Mouse (Mus musculus): ENCODE results near the gene Prpf18. TPM values are rescaled to one million over a fixed set of nuclear protein-coding genes. Genes with fewer than 3 reads are reported as not detected.

The Prpf18 gene
- polyA plus RNA-seq, 1 experiment from 2014 or later = 45.2 TPM

GRCm38 (mm10) chr2:4606559-4606958 is 45.4 kb downstream of the Prpf18 start:
- H3K9ac ChIP-seq (ENCODE audit: low read depth, low read length) = no peak overlapping the region
- peaks cover 40% of the 10 kb centered on the region for H3K36me3 ChIP-seq (ENCODE audit: control insufficient read depth, insufficient read depth, low read length)
- no peaks in the 10 kb centered on the region for H3K27me3 ChIP-seq (ENCODE audit: control insufficient read depth, insufficient read depth, low read depth, low read length)
- H3K4me1 ChIP-seq (ENCODE audit: control insufficient read depth, insufficient read depth, low read length) = no peaks in the 10 kb centered on the region
- WGBS = 87% methylated on average over 3 of the region's 3 CpGs
- H3K4me2 ChIP-seq (ENCODE audit: low read length) = no peak overlapping the region
- H3K27ac ChIP-seq (ENCODE audit: low read length) = no peak overlapping the region
- H3K4me3 ChIP-seq (ENCODE audit: low read depth, low read length) = no peak overlapping the region
- no peaks in the 10 kb centered on the region for H3K9me3 ChIP-seq (replicated peaks; ENCODE audit: control insufficient read depth, low read length, poor library complexity, severe bottlenecking)
- no peak for ATAC-seq

GRCm38 (mm10) chr2:4603361-4603945 is 48.5 kb downstream of the Prpf18 start:
- H3K4me3 ChIP-seq (ENCODE audit: low read depth, low read length) = no peak overlapping the region
- H3K27ac ChIP-seq (ENCODE audit: low read length) = no peak overlapping the region
- no peaks in the 10 kb centered on the region for H3K27me3 ChIP-seq (ENCODE audit: control insufficient read depth, insufficient read depth, low read depth, low read length)
- H3K9me3 ChIP-seq (replicated peaks; ENCODE audit: control insufficient read depth, low read length, poor library complexity, severe bottlenecking) = no peaks in the 10 kb centered on the region
- ATAC-seq = no peak
- H3K36me3 ChIP-seq (ENCODE audit: control insufficient read depth, insufficient read depth, low read length) = peaks cover 37% of the 10 kb centered on the region
- H3K4me1 ChIP-seq (ENCODE audit: control insufficient read depth, insufficient read depth, low read length) = no peaks in the 10 kb centered on the region
- WGBS = 89% methylated on average over 33 of the region's 33 CpGs
- no peak overlapping the region for H3K9ac ChIP-seq (ENCODE audit: low read depth, low read length)
- H3K4me2 ChIP-seq (ENCODE audit: low read length) = no peak overlapping the region

- Histone ChIP-seq H3K4me2 (ENCODE audit: low read length) (no peak overlapping the region), H3K4me1 (ENCODE audit: control insufficient read depth, insufficient read depth, low read length) (no peaks in the 10 kb centered on the region), H3K9ac (ENCODE audit: low read depth, low read length) (no peak overlapping the region), H3K27ac (ENCODE audit: low read length) (no peak overlapping the region), H3K27me3 (ENCODE audit: control insufficient read depth, insufficient read depth, low read depth, low read length) (no peaks in the 10 kb centered on the region), H3K36me3 (ENCODE audit: control insufficient read depth, insufficient read depth, low read length) (peaks cover 31% of the 10 kb centered on the region), H3K4me3 (ENCODE audit: low read depth, low read length) (no peak overlapping the region), H3K9me3 (replicated peaks; ENCODE audit: control insufficient read depth, low read length, poor library complexity, severe bottlenecking) (no peaks in the 10 kb centered on the region)
- WGBS = 57% methylated on average over 15 of the region's 15 CpGs
- peak; percentile 38 for ATAC-seq
Measured at GRCm38 (mm10) chr2:4601034-4601890, 50.7 kb downstream of the Prpf18 start.

GRCm38 (mm10) chr2:4596992-4597391 is 54.9 kb downstream of the Prpf18 start:
- no peaks in the 10 kb centered on the region for H3K9me3 ChIP-seq (replicated peaks; ENCODE audit: control insufficient read depth, low read length, poor library complexity, severe bottlenecking)
- H3K9ac ChIP-seq (ENCODE audit: low read depth, low read length) = no peak overlapping the region
- no peaks in the 10 kb centered on the region for H3K4me1 ChIP-seq (ENCODE audit: control insufficient read depth, insufficient read depth, low read length)
- H3K4me2 ChIP-seq (ENCODE audit: low read length) = no peak overlapping the region
- no peak overlapping the region for H3K27ac ChIP-seq (ENCODE audit: low read length)
- H3K36me3 ChIP-seq (ENCODE audit: control insufficient read depth, insufficient read depth, low read length) = peaks cover 15% of the 10 kb centered on the region
- H3K4me3 ChIP-seq (ENCODE audit: low read depth, low read length) = no peak overlapping the region
- H3K27me3 ChIP-seq (ENCODE audit: control insufficient read depth, insufficient read depth, low read depth, low read length) = no peaks in the 10 kb centered on the region
- 94% methylated on average over 7 of the region's 7 CpGs for WGBS
- no peak for ATAC-seq

- no peak overlapping the region for H3K27ac ChIP-seq (ENCODE audit: low read length)
- no peaks in the 10 kb centered on the region for H3K4me1 ChIP-seq (ENCODE audit: control insufficient read depth, insufficient read depth, low read length)
- ATAC-seq = no peak
- WGBS = 93% methylated on average over 3 of the region's 3 CpGs
- H3K4me3 ChIP-seq (ENCODE audit: low read depth, low read length) = no peak overlapping the region
- peaks cover 23% of the 10 kb centered on the region for H3K36me3 ChIP-seq (ENCODE audit: control insufficient read depth, insufficient read depth, low read length)
- H3K4me2 ChIP-seq (ENCODE audit: low read length) = no peak overlapping the region
- no peaks in the 10 kb centered on the region for H3K9me3 ChIP-seq (replicated peaks; ENCODE audit: control insufficient read depth, low read length, poor library complexity, severe bottlenecking)
- no peak overlapping the region for H3K9ac ChIP-seq (ENCODE audit: low read depth, low read length)
- H3K27me3 ChIP-seq (ENCODE audit: control insufficient read depth, insufficient read depth, low read depth, low read length) = no peaks in the 10 kb centered on the region
Measured at GRCm38 (mm10) chr2:4593878-4594387, 58.0 kb downstream of the Prpf18 start.

GRCm38 (mm10) chr2:4593433-4593832 is 58.5 kb downstream of the Prpf18 start:
- WGBS = 35% methylated on average over 9 of the region's 9 CpGs
- H3K36me3 ChIP-seq (ENCODE audit: control insufficient read depth, insufficient read depth, low read length) = peaks cover 22% of the 10 kb centered on the region
- H3K4me3 ChIP-seq (ENCODE audit: low read depth, low read length) = no peak overlapping the region
- no peaks in the 10 kb centered on the region for H3K9me3 ChIP-seq (replicated peaks; ENCODE audit: control insufficient read depth, low read length, poor library complexity, severe bottlenecking)
- no peak overlapping the region for H3K9ac ChIP-seq (ENCODE audit: low read depth, low read length)
- no peaks in the 10 kb centered on the region for H3K27me3 ChIP-seq (ENCODE audit: control insufficient read depth, insufficient read depth, low read depth, low read length)
- no peak for ATAC-seq
- H3K4me2 ChIP-seq (ENCODE audit: low read length) = no peak overlapping the region
- no peaks in the 10 kb centered on the region for H3K4me1 ChIP-seq (ENCODE audit: control insufficient read depth, insufficient read depth, low read length)
- H3K27ac ChIP-seq (ENCODE audit: low read length) = no peak overlapping the region

GRCm38 (mm10) chr2:4592666-4593065 is 59.2 kb downstream of the Prpf18 start:
- H3K9me3 ChIP-seq (replicated peaks; ENCODE audit: control insufficient read depth, low read length, poor library complexity, severe bottlenecking) = no peaks in the 10 kb centered on the region
- peaks cover 24% of the 10 kb centered on the region for H3K36me3 ChIP-seq (ENCODE audit: control insufficient read depth, insufficient read depth, low read length)
- 95% methylated on average over 7 of the region's 7 CpGs for WGBS
- no peak overlapping the region for H3K9ac ChIP-seq (ENCODE audit: low read depth, low read length)
- no peak overlapping the region for H3K27ac ChIP-seq (ENCODE audit: low read length)
- H3K27me3 ChIP-seq (ENCODE audit: control insufficient read depth, insufficient read depth, low read depth, low read length) = no peaks in the 10 kb centered on the region
- H3K4me2 ChIP-seq (ENCODE audit: low read length) = no peak overlapping the region
- no peak for ATAC-seq
- H3K4me1 ChIP-seq (ENCODE audit: control insufficient read depth, insufficient read depth, low read length) = no peaks in the 10 kb centered on the region; the same call in 1 of the 2 replicates
- no peak overlapping the region for H3K4me3 ChIP-seq (ENCODE audit: low read depth, low read length)

GRCm38 (mm10) chr2:4591647-4592046 is 60.3 kb downstream of the Prpf18 start:
- Histone ChIP-seq H3K36me3 (ENCODE audit: control insufficient read depth, insufficient read depth, low read length) (peaks cover 24% of the 10 kb centered on the region), H3K4me2 (ENCODE audit: low read length) (no peak overlapping the region), H3K27me3 (ENCODE audit: control insufficient read depth, insufficient read depth, low read depth, low read length) (no peaks in the 10 kb centered on the region), H3K27ac (ENCODE audit: low read length) (no peak overlapping the region), H3K4me3 (ENCODE audit: low read depth, low read length) (no peak overlapping the region), H3K9ac (ENCODE audit: low read depth, low read length) (no peak overlapping the region), H3K9me3 (replicated peaks; ENCODE audit: control insufficient read depth, low read length, poor library complexity, severe bottlenecking) (no peaks in the 10 kb centered on the region), H3K4me1 (ENCODE audit: control insufficient read depth, insufficient read depth, low read length) (no peaks in the 10 kb centered on the region; the same call in 1 of the 2 replicates)
- 85% methylated on average over 3 of the region's 3 CpGs for WGBS
- ATAC-seq = no peak
